Mouse (Mus musculus): ENCODE data around the gene Arhgef7. TPM values are rescaled to one million over a fixed set of nuclear protein-coding genes. Genes with fewer than 3 reads are reported as not detected.

Arhgef7 gene
- polyA plus RNA-seq, 1 experiment from 2014 or later = 53.0 TPM

- Histone ChIP-seq H3K4me2 (no peak overlapping the region), H3K4me1 (replicated peaks) (peaks cover 7% of the 10 kb centered on the region), H3K27ac (no peak overlapping the region), H3K36me3 (no peaks in the 10 kb centered on the region), H3K9ac (replicated peaks) (no peak overlapping the region), H3K9me3 (no peaks in the 10 kb centered on the region), H3K27me3 (peaks cover 3% of the 10 kb centered on the region; the same call in 1 of the 2 replicates), H3K4me3 (replicated peaks) (no peak overlapping the region)
- 74% methylated on average over 4 of the region's 4 CpGs for WGBS
- no peak for ATAC-seq (ENCODE audit: insufficient number of reproducible peaks, insufficient read depth, low FRiP score, low TSS enrichment, low read depth)
Observed at GRCm38 (mm10) chr8:11717194-11717593, 10.3 kb upstream of the Arhgef7 start.

GRCm38 (mm10) chr8:11727273-11727650, 259 bp upstream of the Arhgef7 start:
- H3K4me3 ChIP-seq (replicated peaks) = peak overlapping the region; percentile 71
- no peaks in the 10 kb centered on the region for H3K9me3 ChIP-seq
- H3K27me3 ChIP-seq = peaks cover 44% of the 10 kb centered on the region
- no peak overlapping the region for H3K27ac ChIP-seq
- H3K36me3 ChIP-seq = no peaks in the 10 kb centered on the region
- ATAC-seq (ENCODE audit: insufficient number of reproducible peaks, insufficient read depth, low FRiP score, low TSS enrichment, low read depth) = 0 out of 2 replicates have a peak, but pooled peaks have one; percentile 27
- under 1% methylated on average over 22 of the region's 22 CpGs for WGBS
- peak overlapping the region; percentile 78 for H3K4me2 ChIP-seq
- H3K9ac ChIP-seq (replicated peaks) = peak overlapping the region; percentile 89
- H3K4me1 ChIP-seq (replicated peaks) = peaks cover 37% of the 10 kb centered on the region

- peak; percentile 12; the same call in 1 of the 2 replicates for ATAC-seq (ENCODE audit: insufficient number of reproducible peaks, insufficient read depth, low FRiP score, low TSS enrichment, low read depth)
- 2% methylated on average over 52 of the region's 61 CpGs for WGBS
- Histone ChIP-seq H3K36me3 (no peaks in the 10 kb centered on the region), H3K9me3 (no peaks in the 10 kb centered on the region), H3K27me3 (peaks cover 41% of the 10 kb centered on the region), H3K27ac (peak overlapping the region; percentile 87), H3K4me1 (replicated peaks) (peaks cover 34% of the 10 kb centered on the region), H3K4me3 (replicated peaks) (peak overlapping the region; percentile 71), H3K9ac (replicated peaks) (peak overlapping the region; percentile 89), H3K4me2 (peak overlapping the region; percentile 78)
Observed at GRCm38 (mm10) chr8:11728482-11729295, 1.2 kb downstream of the Arhgef7 start.

- no peak for ATAC-seq (ENCODE audit: insufficient number of reproducible peaks, insufficient read depth, low FRiP score, low TSS enrichment, low read depth)
- Histone ChIP-seq H3K9me3 (no peaks in the 10 kb centered on the region), H3K4me3 (replicated peaks) (peak overlapping the region; percentile 71), H3K27me3 (peaks cover 25% of the 10 kb centered on the region), H3K9ac (replicated peaks) (0 out of 2 replicates have a peak overlapping the region, but pooled peaks have one; percentile 27), H3K4me1 (replicated peaks) (peaks cover 37% of the 10 kb centered on the region), H3K4me2 (peak overlapping the region; percentile 78), H3K36me3 (peaks cover 6% of the 10 kb centered on the region; the same call in 1 of the 2 replicates), H3K27ac (peak overlapping the region; percentile 83)
- WGBS = 17% methylated on average over 12 of the region's 12 CpGs
Observed at GRCm38 (mm10) chr8:11730271-11730940, 2.9 kb downstream of the Arhgef7 start.

- Histone ChIP-seq H3K4me3 (replicated peaks) (no peak overlapping the region), H3K4me1 (replicated peaks) (peaks cover 21% of the 10 kb centered on the region), H3K9me3 (no peaks in the 10 kb centered on the region), H3K27me3 (no peaks in the 10 kb centered on the region), H3K36me3 (peaks cover 30% of the 10 kb centered on the region), H3K4me2 (no peak overlapping the region), H3K27ac (no peak overlapping the region), H3K9ac (replicated peaks) (no peak overlapping the region)
- ATAC-seq (ENCODE audit: insufficient number of reproducible peaks, insufficient read depth, low FRiP score, low TSS enrichment, low read depth) = no peak
- WGBS = 85% methylated on average over 15 of the region's 15 CpGs
Observed at GRCm38 (mm10) chr8:11735672-11736235, 8.2 kb downstream of the Arhgef7 start.

GRCm38 (mm10) chr8:11737096-11737495, 9.6 kb downstream of the Arhgef7 start:
- H3K4me3 ChIP-seq (replicated peaks) = no peak overlapping the region

GRCm38 (mm10) chr8:11739082-11739481, 11.6 kb downstream of the Arhgef7 start:
- no peak overlapping the region for H3K27ac ChIP-seq
- WGBS = 83% methylated on average over 5 of the region's 5 CpGs
- H3K4me2 ChIP-seq = no peak overlapping the region
- no peak overlapping the region for H3K4me3 ChIP-seq (replicated peaks)
- no peak overlapping the region for H3K9ac ChIP-seq (replicated peaks)
- H3K9me3 ChIP-seq = no peaks in the 10 kb centered on the region
- H3K36me3 ChIP-seq = peaks cover 32% of the 10 kb centered on the region
- peaks cover 6% of the 10 kb centered on the region; the same call in 1 of the 2 replicates for H3K4me1 ChIP-seq (replicated peaks)
- H3K27me3 ChIP-seq = no peaks in the 10 kb centered on the region
- no peak for ATAC-seq (ENCODE audit: insufficient number of reproducible peaks, insufficient read depth, low FRiP score, low TSS enrichment, low read depth)

More at GRCm38 (mm10) chr8:11737096-11737495, 9.6 kb downstream of the Arhgef7 start:
- Histone ChIP-seq H3K27me3 (no peaks in the 10 kb centered on the region), H3K36me3 (peaks cover 32% of the 10 kb centered on the region), H3K4me1 (replicated peaks) (peaks cover 7% of the 10 kb centered on the region; the same call in 1 of the 2 replicates), H3K27ac (no peak overlapping the region), H3K4me2 (no peak overlapping the region), H3K9ac (replicated peaks) (no peak overlapping the region), H3K9me3 (no peaks in the 10 kb centered on the region)
- 84% methylated on average over 6 of the region's 6 CpGs for WGBS
- no peak for ATAC-seq (ENCODE audit: insufficient number of reproducible peaks, insufficient read depth, low FRiP score, low TSS enrichment, low read depth)

GRCm38 (mm10) chr8:11740857-11741256, 13.3 kb downstream of the Arhgef7 start:
- Histone ChIP-seq H3K9ac (replicated peaks) (no peak overlapping the region), H3K9me3 (no peaks in the 10 kb centered on the region), H3K4me2 (no peak overlapping the region), H3K27ac (no peak overlapping the region), H3K27me3 (no peaks in the 10 kb centered on the region), H3K4me3 (replicated peaks) (no peak overlapping the region), H3K4me1 (replicated peaks) (no peaks in the 10 kb centered on the region), H3K36me3 (peaks cover 25% of the 10 kb centered on the region)
- no peak for ATAC-seq (ENCODE audit: insufficient number of reproducible peaks, insufficient read depth, low FRiP score, low TSS enrichment, low read depth)
- 91% methylated on average over 2 of the region's 2 CpGs for WGBS

GRCm38 (mm10) chr8:11743580-11743979, 16.1 kb downstream of the Arhgef7 start:
- Histone ChIP-seq H3K27ac (no peak overlapping the region), H3K4me2 (no peak overlapping the region), H3K36me3 (peaks cover 17% of the 10 kb centered on the region; the same call in 1 of the 2 replicates), H3K4me3 (replicated peaks) (no peak overlapping the region), H3K9me3 (no peaks in the 10 kb centered on the region), H3K4me1 (replicated peaks) (peaks cover 19% of the 10 kb centered on the region), H3K9ac (replicated peaks) (no peak overlapping the region), H3K27me3 (no peaks in the 10 kb centered on the region)
- 83% methylated on average over 10 of the region's 10 CpGs for WGBS
- ATAC-seq (ENCODE audit: insufficient number of reproducible peaks, insufficient read depth, low FRiP score, low TSS enrichment, low read depth) = no peak

- WGBS = 60% methylated on average over 11 of the region's 11 CpGs
- H3K9me3 ChIP-seq = no peaks in the 10 kb centered on the region
- no peak overlapping the region for H3K27ac ChIP-seq
- no peaks in the 10 kb centered on the region for H3K27me3 ChIP-seq
- no peak overlapping the region for H3K4me3 ChIP-seq (replicated peaks)
- H3K36me3 ChIP-seq = no peaks in the 10 kb centered on the region
- no peak overlapping the region for H3K4me2 ChIP-seq
- no peak overlapping the region for H3K9ac ChIP-seq (replicated peaks)
- H3K4me1 ChIP-seq (replicated peaks) = peaks cover 19% of the 10 kb centered on the region
- no peak for ATAC-seq (ENCODE audit: insufficient number of reproducible peaks, insufficient read depth, low FRiP score, low TSS enrichment, low read depth)
Observed at GRCm38 (mm10) chr8:11746850-11747600, 19.5 kb downstream of the Arhgef7 start.

Data from limb, embryonic 12.5 days (tissue).